Mouse (Mus musculus) myocyte (in vitro differentiated cells): ENCODE data around the gene Siglecf.
A peak's percentile ranks its signal among the peaks of the same experiment; 100 is the strongest.

ENCODE experiments used
- POLR2A ChIP-seq: IDR thresholded peaks from one replicate; pipeline ENCODE4 v1.6.1; 2011; ENCODE audit warnings: low read depth, mild to moderate bottlenecking, control low read depth, moderate library complexity; ENCODE audit not compliant: insufficient read length
- POLR2AphosphoS2 ChIP-seq: IDR thresholded peaks from one replicate; pipeline ENCODE4 v1.6.1; 2011; ENCODE audit warnings: low read depth, control low read depth; ENCODE audit not compliant: insufficient read length

- TF ChIP-seq POLR2AphosphoS2 = no peak
- peak; percentile 65 for TF ChIP-seq POLR2A
Measured at GRCm38 (mm10) chr7:43313013-43313428, 38.1 kb upstream of the Siglecf start, which contains the start of gene Zfp715.
